Mouse (Mus musculus) gastrocnemius, adult 8-10 months (tissue): Measurements from ENCODE around the gene Fam155a. TPM values are rescaled to one million over a fixed set of nuclear protein-coding genes. Genes with fewer than 3 reads are reported as not detected.

Experiments
- DNase-seq, 2 experiments: peaks; one replicate each; pipeline ENCODE4 v3.0.0; 2022; ENCODE audit warnings: low spot score in 2 of 2
- microRNA-seq: library from miRNA; unstranded; fragments of <30 nt; microRNA quantifications from one replicate; pipeline ENCODE4 v1.2.0, GENCODE M21; 2022
- total RNA-seq, 4 experiments: library from RNA; stranded (reverse); gene quantifications; 2 replicates each; pipeline ENCODE4 v1.2.4; 2022

The Fam155a gene
- total RNA-seq, 4 experiments from 2014 or later, result 0.19 TPM; not detected in 3

GRCm38 (mm10) chr8:9182461-9182860 lies 588.5 kb downstream of the Fam155a start:
- DNase-seq, result no peak

GRCm38 (mm10) chr8:9180686-9181315 lies 590.2 kb downstream of the Fam155a start:
- DNase-seq, result no peak

GRCm38 (mm10) chr8:9176974-9177373 lies 594.0 kb downstream of the Fam155a start:
- no peak for DNase-seq

GRCm38 (mm10) chr8:9174865-9175565 lies 595.9 kb downstream of the Fam155a start:
- peak in 1 of 2 experiments; percentile 12 for DNase-seq

- no peak for DNase-seq
Observed at GRCm38 (mm10) chr8:9171848-9172247, 599.1 kb downstream of the Fam155a start.

- DNase-seq, result no peak
Observed at GRCm38 (mm10) chr8:9167995-9168394, 603.0 kb downstream of the Fam155a start.

GRCm38 (mm10) chr8:9161606-9162005 lies 609.4 kb downstream of the Fam155a start:
- DNase-seq, result no peak

GRCm38 (mm10) chr8:9159322-9159721 lies 611.6 kb downstream of the Fam155a start:
- DNase-seq, result no peak

GRCm38 (mm10) chr8:9158652-9159051 lies 612.3 kb downstream of the Fam155a start:
- no peak for DNase-seq

GRCm38 (mm10) chr8:9157141-9157781 lies 613.7 kb downstream of the Fam155a start:
- DNase-seq, result no peak

Small RNAs within 50 kb of the gene (microRNA-seq; reads per million reads assigned to microRNA genes)
- not detected for gene Gm47312

Other genes starting within 250 kb of the Fam155a start
- not detected for gene Gm10217, start 93.1 kb upstream of the Fam155a start, total RNA-seq
- 1 to 10 TPM; 4.6 to 6.1 (median 5.1) TPM for gene Lig4, start 206.5 kb upstream of the Fam155a start, total RNA-seq
- 1 to 10 TPM; 6.2 to 7.4 (median 6.8) TPM for gene Abhd13, start 206.5 kb upstream of the Fam155a start, total RNA-seq
- 1 to 10 TPM in 2 of 4 experiments, under 1 TPM in 2; 0.47 to 1.0 (median 0.83) TPM for gene Tnfsf13b, start 235.3 kb upstream of the Fam155a start, total RNA-seq